Mouse (Mus musculus) ES-E14 (cell line): ENCODE results near the gene Vwa2.

Experiments used
- CHD2 ChIP-seq: IDR thresholded peaks from 2 replicates; pipeline ENCODE4 v1.6.1; 2014; ENCODE audit warnings: mild to moderate bottlenecking, low read depth, low read length, inconsistent platforms
- ZNF384 ChIP-seq: IDR thresholded peaks from 2 replicates; pipeline ENCODE4 v1.6.1; 2012; ENCODE audit warnings: low read depth, low read length, inconsistent platforms

DNA sequence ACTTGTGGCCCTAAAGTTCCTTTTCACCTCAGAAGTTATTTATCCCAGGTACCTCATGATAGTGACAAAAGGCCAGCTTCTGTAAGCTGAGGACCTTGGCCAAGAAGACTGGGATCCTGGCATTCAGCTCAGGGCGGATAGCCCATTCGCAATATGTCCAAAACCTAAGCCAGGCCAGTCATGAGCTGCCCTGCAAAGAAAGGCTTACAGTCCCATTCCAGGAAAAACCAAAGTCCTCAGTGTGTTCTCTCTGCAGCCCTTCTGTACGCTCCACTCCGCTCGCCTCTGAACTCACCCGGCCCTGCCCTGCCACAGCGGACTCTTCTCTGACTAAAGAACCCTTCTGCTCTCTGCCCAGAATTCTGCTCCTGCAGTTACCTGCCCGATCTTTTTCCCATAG is 62.2 kb downstream of the Vwa2 start:
- TF ChIP-seq CHD2: no peak
- TF ChIP-seq ZNF384: no peak
